In the genomic region with DNA sequence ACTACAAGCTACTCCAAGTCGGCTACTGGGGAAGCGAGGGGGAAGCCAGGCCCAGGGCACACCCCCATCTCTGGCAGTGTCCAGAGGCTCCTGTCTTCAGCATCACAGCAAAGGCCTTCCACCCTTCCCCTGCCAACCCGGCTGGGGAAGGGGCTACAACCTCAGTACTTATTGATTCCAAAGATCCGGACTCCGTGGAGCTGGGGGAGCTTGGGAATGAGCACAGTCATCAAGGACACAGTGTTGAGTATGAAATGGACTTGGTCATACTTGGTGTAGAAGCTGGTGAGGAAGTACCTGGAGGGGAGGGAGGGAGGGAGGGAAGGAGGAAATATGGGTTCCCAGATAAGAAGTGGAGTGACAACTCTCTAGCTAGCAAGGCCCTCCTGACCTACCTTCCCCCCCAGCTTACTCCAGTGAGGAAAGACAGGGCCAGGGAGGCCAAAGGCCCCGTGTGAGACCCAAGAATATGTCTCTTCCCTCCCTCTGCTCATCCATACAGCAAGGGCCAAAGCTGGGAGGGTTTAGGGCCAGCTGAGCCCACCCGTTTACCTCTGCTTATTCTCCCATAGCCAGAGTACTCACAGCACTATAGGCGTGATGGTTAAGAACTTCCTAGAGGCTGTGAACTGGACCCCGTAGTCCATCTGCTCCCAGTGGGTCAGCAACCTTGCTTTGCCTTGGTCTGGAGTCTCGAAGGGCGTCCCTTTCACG, we compare ENCODE assay signal across 17 mouse cellular contexts. TPM values are rescaled to one million over a fixed set of nuclear protein-coding genes. Genes with fewer than 3 reads are reported as not detected.
DNase-seq lines count a peak whose midpoint lies in the region; ATAC-seq and TF ChIP-seq lines count a peak whose summit lies in the region.
"Had no signal": no experiment of that assay in that cellular context is flagged by ENCODE, and none has a peak within 500 bp of the region (broad histone marks: within the 10 kb centered on the region; RNA-seq: fewer than 3 reads in every experiment).

No protein-coding gene starts in this region.

- TF ChIP-seq CTCF in hindbrain, postnatal 0 days (IDR thresholded peaks at IDR 0.05; ENCODE audit: low read depth) = no peak
- no peak for TF ChIP-seq CTCF in intestine, postnatal 0 days (IDR thresholded peaks at IDR 0.05; ENCODE audit: low read depth)
- TF ChIP-seq CTCF in spleen, adult 2 months (IDR thresholded peaks at IDR 0.05; ENCODE audit: extremely low read depth, insufficient read depth, insufficient read length, insufficient replicate concordance) = no peak

- no peaks in the 10 kb centered on the region for H3K9me3 ChIP-seq in hindbrain, embryonic 11.5 days (ENCODE audit: control insufficient read depth, low read length)
- H3K9me3 ChIP-seq in hindbrain, postnatal 0 days (ENCODE audit: low read length) = no peaks in the 10 kb centered on the region
- H3K9me3 ChIP-seq in intestine, postnatal 0 days (ENCODE audit: control insufficient read depth) = no peaks in the 10 kb centered on the region
- H3K9me3 ChIP-seq: hindbrain, embryonic 15.5 days had no signal

- H3K27ac ChIP-seq in hindbrain, embryonic 11.5 days (ENCODE audit: low read depth, low read length) = peak overlapping the region; percentile 24; the same call in 1 of the 2 replicates
- H3K27ac ChIP-seq in hindbrain, postnatal 0 days = no peak overlapping the region
- peak overlapping the region; percentile 68 for H3K27ac ChIP-seq in brown adipose tissue, adult 24 weeks (replicated peaks; ENCODE audit: low read depth, low read length)
- peak overlapping the region; percentile 80 for H3K27ac ChIP-seq in intestine, postnatal 0 days (ENCODE audit: low read depth, low read length)
- peak overlapping the region; percentile 29; the same call in 1 of the 2 replicates for H3K27ac ChIP-seq in spleen, adult 2 months (ENCODE audit: insufficient read depth, low read length)
- H3K27ac ChIP-seq: hindbrain, embryonic 15.5 days had no signal

- no peak for DNase-seq in hindbrain, embryonic 11.5 days (ENCODE audit: low spot score)
- DNase-seq in hindbrain, postnatal 0 days (ENCODE audit: low spot score) = no peak
- no peak for DNase-seq in spleen, adult 2 months (ENCODE audit: low read depth in 1 of 2, low spot score in 2 of 2)
- no peak for DNase-seq in thymus, postnatal 25 days
- no peak for DNase-seq in Muller cell, postnatal 12 days (ENCODE audit: inconsistent ontology term)
- DNase-seq: embryo, embryonic 11 days; kidney, postnatal 36 days; lung, postnatal 10 days; right cerebral cortex, postnatal 25 days; thymus, adult 18-20 months had no signal

- no peaks in the 10 kb centered on the region for H3K27me3 ChIP-seq in hindbrain, embryonic 11.5 days (ENCODE audit: control insufficient read depth, insufficient read depth, low read length)
- no peaks in the 10 kb centered on the region for H3K27me3 ChIP-seq in hindbrain, postnatal 0 days (ENCODE audit: insufficient read depth, low read length)
- no peaks in the 10 kb centered on the region for H3K27me3 ChIP-seq in intestine, postnatal 0 days (replicated peaks; ENCODE audit: control insufficient read depth, insufficient read depth, low read length)
- H3K27me3 ChIP-seq in spleen, adult 2 months (ENCODE audit: control insufficient read depth, insufficient read depth, low read length) = no peaks in the 10 kb centered on the region
- H3K27me3 ChIP-seq: hindbrain, embryonic 15.5 days had no signal

- WGBS in hindbrain, embryonic 11.5 days = 88% methylated on average over 12 of the region's 12 CpGs
- WGBS in hindbrain, postnatal 0 days = 86% methylated on average over 12 of the region's 12 CpGs
- 71% methylated on average over 12 of the region's 12 CpGs for WGBS in intestine, postnatal 0 days
- WGBS in spleen, adult 2 months = 64% methylated on average over 12 of the region's 12 CpGs

- no peak overlapping the region for H3K4me3 ChIP-seq in hindbrain, embryonic 11.5 days (ENCODE audit: low read depth, low read length)
- no peak overlapping the region for H3K4me3 ChIP-seq in hindbrain, postnatal 0 days (ENCODE audit: low read length)
- no peak overlapping the region for H3K4me3 ChIP-seq in brown adipose tissue, adult 24 weeks (ENCODE audit: insufficient read depth, low read depth, low read length)
- no peak overlapping the region for H3K4me3 ChIP-seq in intestine, postnatal 0 days (ENCODE audit: low read depth, low read length)
- H3K4me3 ChIP-seq in spleen, adult 2 months (ENCODE audit: extremely low read depth, insufficient read depth, insufficient read length) = no peak overlapping the region
- H3K4me3 ChIP-seq: hindbrain, embryonic 15.5 days had no signal

- no peak overlapping the region for H3K4me2 ChIP-seq in hindbrain, embryonic 11.5 days (replicated peaks; ENCODE audit: low read depth, low read length)
- no peak overlapping the region for H3K4me2 ChIP-seq in hindbrain, postnatal 0 days (ENCODE audit: low read depth, low read length)
- peak overlapping the region; percentile 84 for H3K4me2 ChIP-seq in intestine, postnatal 0 days (replicated peaks; ENCODE audit: low read depth)
- H3K4me2 ChIP-seq: hindbrain, embryonic 15.5 days had no signal

- peaks cover 7% of the 10 kb centered on the region; the same call in 1 of the 2 replicates for H3K36me3 ChIP-seq in hindbrain, embryonic 11.5 days (ENCODE audit: control insufficient read depth, insufficient read depth, low read length)
- H3K36me3 ChIP-seq in hindbrain, postnatal 0 days (ENCODE audit: insufficient read depth, low read length) = peaks cover 16% of the 10 kb centered on the region; the same call in 1 of the 2 replicates
- peaks cover 23% of the 10 kb centered on the region for H3K36me3 ChIP-seq in intestine, postnatal 0 days (ENCODE audit: control insufficient read depth, insufficient read depth)
- peaks cover 14% of the 10 kb centered on the region for H3K36me3 ChIP-seq in spleen, adult 2 months (ENCODE audit: control insufficient read depth, insufficient read depth, low read length)

- H3K9ac ChIP-seq in hindbrain, embryonic 11.5 days (ENCODE audit: low read depth, low read length) = no peak overlapping the region
- H3K9ac ChIP-seq in hindbrain, postnatal 0 days (replicated peaks; ENCODE audit: low read length) = no peak overlapping the region
- H3K9ac ChIP-seq in intestine, postnatal 0 days (ENCODE audit: low read depth, low read length) = no peak overlapping the region
- H3K9ac ChIP-seq: hindbrain, embryonic 15.5 days had no signal

- no peak for ATAC-seq in hindbrain, embryonic 11.5 days (ENCODE audit: low FRiP score)
- no peak for ATAC-seq in hindbrain, postnatal 0 days
- 0 out of 2 replicates have a peak, but pooled peaks have one; percentile 7 for ATAC-seq in intestine, postnatal 0 days
- ATAC-seq: forebrain, embryonic 14.5 days had no signal

- peaks cover 8% of the 10 kb centered on the region; the same call in 1 of the 2 replicates for H3K4me1 ChIP-seq in hindbrain, embryonic 11.5 days (replicated peaks; ENCODE audit: control insufficient read depth, insufficient read depth, low read length)
- peaks cover 22% of the 10 kb centered on the region for H3K4me1 ChIP-seq in hindbrain, postnatal 0 days (ENCODE audit: insufficient read depth, low read length)
- H3K4me1 ChIP-seq in brown adipose tissue, adult 24 weeks (ENCODE audit: control insufficient read depth, insufficient read depth, insufficient read length, low read length) = peaks cover 31% of the 10 kb centered on the region
- peaks cover 6% of the 10 kb centered on the region; the same call in 1 of the 2 replicates for H3K4me1 ChIP-seq in intestine, postnatal 0 days (replicated peaks; ENCODE audit: control insufficient read depth, insufficient read depth, low read length)
- peaks cover 3% of the 10 kb centered on the region; the same call in 1 of the 2 replicates for H3K4me1 ChIP-seq in spleen, adult 2 months (ENCODE audit: control insufficient read depth, insufficient read depth, insufficient read length)

- TF ChIP-seq POLR2A in spleen, adult 2 months (IDR thresholded peaks at IDR 0.05; ENCODE audit: low read depth, low read length) = no peak

RNA-seq across cellular contexts. Expression of a gene that starts 4.5 kb away (rescaled TPM):
- polyA plus RNA-seq in hindbrain, embryonic 11.5 days (2014; fragmentation: Nextera tagmentation; extraction: Ambion mirVana) = 10.9 and 12.2 TPM in 2 replicates
- 103 and 112 TPM in 2 replicates for total RNA-seq in hindbrain, postnatal 0 days (2014; rRNA removed)
- polyA plus RNA-seq in hindbrain, postnatal 0 days (2015; fragmentation: Nextera tagmentation; extraction: Ambion mirVana) = 98.8 and 100 TPM in 2 replicates
- 276 and 329 TPM in 2 replicates for polyA plus RNA-seq in brown adipose tissue, adult 24 weeks (2012; ENCODE audit: insufficient read depth, insufficient read length, missing spikeins)
- 139 and 150 TPM in 2 replicates for polyA plus RNA-seq in intestine, postnatal 0 days (2015; fragmentation: Nextera tagmentation; extraction: Ambion mirVana)
- polyA plus RNA-seq in spleen, adult 2 months (2012; rRNA removed) = 37.4 and 42.9 TPM in 2 replicates

RNA-seq across cellular contexts. Expression of a gene that starts 15.4 kb away (rescaled TPM):
- not detected in 2 replicates for polyA plus RNA-seq in hindbrain, embryonic 11.5 days (2014; fragmentation: Nextera tagmentation; extraction: Ambion mirVana)
- not detected in 2 replicates for total RNA-seq in hindbrain, postnatal 0 days (2014; rRNA removed)
- polyA plus RNA-seq in hindbrain, postnatal 0 days (2015; fragmentation: Nextera tagmentation; extraction: Ambion mirVana) = not detected in 2 replicates
- polyA plus RNA-seq in brown adipose tissue, adult 24 weeks (2012; ENCODE audit: insufficient read depth, insufficient read length, missing spikeins) = not detected in 2 replicates
- not detected in 2 replicates for polyA plus RNA-seq in intestine, postnatal 0 days (2015; fragmentation: Nextera tagmentation; extraction: Ambion mirVana)
- not detected in 2 replicates for polyA plus RNA-seq in spleen, adult 2 months (2012; rRNA removed)
- total RNA-seq: gastrocnemius, postnatal 4 days; left cerebral cortex, postnatal 10 days; midbrain, postnatal 0 days had no signal
- polyA plus RNA-seq: forebrain, embryonic 14.5 days; hindbrain, embryonic 15.5 days; midbrain, postnatal 0 days had no signal

RNA-seq across cellular contexts. Expression of a gene that starts 31.8 kb away (rescaled TPM):
- polyA plus RNA-seq in hindbrain, embryonic 11.5 days (2014; fragmentation: Nextera tagmentation; extraction: Ambion mirVana) = 0.21 TPM in 1 of 2 replicates, not detected in the other
- total RNA-seq in hindbrain, postnatal 0 days (2014; rRNA removed) = not detected in 2 replicates
- 0.42 and 0.45 TPM in 2 replicates for polyA plus RNA-seq in hindbrain, postnatal 0 days (2015; fragmentation: Nextera tagmentation; extraction: Ambion mirVana)
- 2.2 and 2.3 TPM in 2 replicates for polyA plus RNA-seq in brown adipose tissue, adult 24 weeks (2012; ENCODE audit: insufficient read depth, insufficient read length, missing spikeins)
- 3.2 and 4.0 TPM in 2 replicates for polyA plus RNA-seq in intestine, postnatal 0 days (2015; fragmentation: Nextera tagmentation; extraction: Ambion mirVana)
- 1.2 TPM in 2 replicates for polyA plus RNA-seq in spleen, adult 2 months (2012; rRNA removed)
- total RNA-seq: gastrocnemius, postnatal 4 days; left cerebral cortex, postnatal 10 days; midbrain, postnatal 0 days had no signal
- polyA plus RNA-seq: forebrain, embryonic 14.5 days had no signal

RNA-seq across cellular contexts. Expression of a gene that starts 36.9 kb away (rescaled TPM):
- 0.11 and 0.60 TPM in 2 replicates for polyA plus RNA-seq in hindbrain, embryonic 11.5 days (2014; fragmentation: Nextera tagmentation; extraction: Ambion mirVana)
- total RNA-seq in hindbrain, postnatal 0 days (2014; rRNA removed) = not detected in 2 replicates
- polyA plus RNA-seq in hindbrain, postnatal 0 days (2015; fragmentation: Nextera tagmentation; extraction: Ambion mirVana) = 0.18 and 0.20 TPM in 2 replicates
- polyA plus RNA-seq in brown adipose tissue, adult 24 weeks (2012; ENCODE audit: insufficient read depth, insufficient read length, missing spikeins) = not detected in 2 replicates
- 0.20 and 0.24 TPM in 2 replicates for polyA plus RNA-seq in intestine, postnatal 0 days (2015; fragmentation: Nextera tagmentation; extraction: Ambion mirVana)
- polyA plus RNA-seq in spleen, adult 2 months (2012; rRNA removed) = 104 and 113 TPM in 2 replicates
- polyA plus RNA-seq: forebrain, embryonic 14.5 days; hindbrain, embryonic 15.5 days had no signal

RNA-seq across cellular contexts. Expression of a gene that starts 42.8 kb away (rescaled TPM):
- polyA plus RNA-seq in hindbrain, embryonic 11.5 days (2014; fragmentation: Nextera tagmentation; extraction: Ambion mirVana) = 0.85 and 1.8 TPM in 2 replicates
- 0.21 TPM in 1 of 2 replicates, not detected in the other for total RNA-seq in hindbrain, postnatal 0 days (2014; rRNA removed)
- 0.25 and 0.33 TPM in 2 replicates for polyA plus RNA-seq in hindbrain, postnatal 0 days (2015; fragmentation: Nextera tagmentation; extraction: Ambion mirVana)
- 5.2 and 8.8 TPM in 2 replicates for polyA plus RNA-seq in brown adipose tissue, adult 24 weeks (2012; ENCODE audit: insufficient read depth, insufficient read length, missing spikeins)
- 0.56 and 0.58 TPM in 2 replicates for polyA plus RNA-seq in intestine, postnatal 0 days (2015; fragmentation: Nextera tagmentation; extraction: Ambion mirVana)
- polyA plus RNA-seq in spleen, adult 2 months (2012; rRNA removed) = not detected in 2 replicates
- total RNA-seq: midbrain, postnatal 0 days had no signal
